Mouse (Mus musculus): ENCODE results near the gene Trpv4. TPM values are rescaled to one million over a fixed set of nuclear protein-coding genes. Genes with fewer than 3 reads are reported as not detected.

Gene Trpv4
- 0.32 and 0.81 TPM in 2 replicates for polyA plus RNA-seq (2014; fragmentation: Nextera tagmentation; extraction: Ambion mirVana)

DNA sequence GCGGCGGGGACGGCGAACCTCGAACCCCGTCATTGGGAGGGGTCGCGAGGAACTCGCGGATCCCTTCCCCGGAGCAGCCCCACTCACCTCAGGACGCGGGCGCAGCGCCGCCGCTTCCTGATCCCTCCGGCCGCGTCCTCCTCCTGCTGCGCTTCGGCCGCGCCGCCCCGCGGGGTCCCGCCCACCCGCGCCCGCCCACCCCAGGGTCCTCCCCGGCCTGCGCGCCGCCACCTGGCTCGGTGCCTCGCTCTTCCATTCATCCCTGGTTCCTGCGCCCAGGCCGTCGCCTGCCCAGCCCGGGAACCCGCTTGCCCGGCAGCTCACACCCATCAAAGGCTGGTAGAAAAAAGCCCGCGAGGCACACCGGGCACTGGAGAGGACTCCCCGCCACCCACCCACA is at the start of gene Trpv4:
TSS of gene Trpv4 (minus strand) at position 167 of the 400 bp plus-strand sequence.
- Histone ChIP-seq H3K4me3 (ENCODE audit: low read depth, low read length) (peak within 1 kb of the TSS; percentile 34), H3K27ac (ENCODE audit: low read depth, low read length) (no peak within 1 kb of the TSS), H3K27me3 (ENCODE audit: control insufficient read depth, insufficient read depth, low read length) (peaks cover 36% of the 10 kb centered on the region), H3K9me3 (ENCODE audit: control insufficient read depth, low read length) (no peaks in the 10 kb centered on the region), H3K9ac (ENCODE audit: low read length) (peak within 1 kb of the TSS; percentile 26), H3K36me3 (ENCODE audit: control insufficient read depth, insufficient read depth, low read length) (no peaks in the 10 kb centered on the region), H3K4me1 (ENCODE audit: control insufficient read depth, insufficient read depth, low read length) (0 out of 2 replicates have a peak, but pooled peaks cover 4% of the 10 kb centered on the region), H3K4me2 (ENCODE audit: low read depth) (peak within 1 kb of the TSS; percentile 61)
- ATAC-seq (ENCODE audit: insufficient read depth, low FRiP score, low TSS enrichment): no peak
- WGBS: 2% methylated on average over 40 of the region's 47 CpGs
- no peak for DNase-seq (ENCODE audit: low spot score)

DNA sequence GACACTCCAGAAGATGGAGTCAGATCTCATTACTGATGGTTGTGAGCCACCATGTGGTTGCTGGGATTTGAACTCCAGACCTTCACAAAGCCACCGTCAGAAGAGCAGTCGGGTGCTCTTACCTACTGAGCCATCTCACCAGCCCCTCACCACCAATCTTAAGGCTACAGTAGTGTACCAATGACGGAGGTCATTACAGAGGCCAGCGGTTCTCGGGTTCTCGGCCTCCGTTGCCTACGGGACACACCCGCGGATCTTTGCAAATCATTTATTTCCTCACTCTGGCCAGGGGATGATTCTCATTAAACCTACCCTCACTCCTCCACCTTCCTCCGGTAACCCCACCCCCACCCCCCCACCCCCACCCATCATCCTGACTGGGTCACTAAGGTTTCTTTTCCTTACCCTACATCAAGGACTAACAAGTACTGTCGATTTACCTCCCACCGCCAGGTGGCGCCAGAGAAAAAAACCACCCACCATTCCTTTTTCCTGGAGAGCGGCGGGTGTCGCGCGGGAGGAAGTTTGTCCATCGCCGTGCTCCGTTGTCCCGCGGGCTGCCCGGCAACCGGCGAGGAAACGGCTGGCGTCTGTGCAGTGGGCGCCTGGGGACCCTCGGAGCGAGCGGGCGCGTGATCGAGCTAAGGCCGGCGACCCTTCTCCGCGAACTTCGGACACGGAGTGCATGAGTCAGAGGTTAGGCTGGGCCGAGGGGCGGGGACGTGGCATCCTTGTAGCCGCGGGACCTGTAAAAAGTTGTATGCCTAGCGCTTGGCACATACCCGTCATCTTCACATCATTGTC is 49.2 kb upstream of the Trpv4 start, which contains the start of gene Tchp:
TSS of gene Tchp (plus strand) at position 496 of the 804 bp plus-strand sequence.
- Histone ChIP-seq H3K36me3 (ENCODE audit: control insufficient read depth, insufficient read depth, low read length) (peaks cover 2% of the 10 kb centered on the region; the same call in 1 of the 2 replicates), H3K4me1 (ENCODE audit: control insufficient read depth, insufficient read depth, low read length) (peaks cover 7% of the 10 kb centered on the region; the same call in 1 of the 2 replicates), H3K27ac (ENCODE audit: low read depth, low read length) (no peak within 1 kb of the TSS), H3K4me3 (ENCODE audit: low read depth, low read length) (peak within 1 kb of the TSS; percentile 82), H3K4me2 (ENCODE audit: low read depth) (peak within 1 kb of the TSS; percentile 80), H3K27me3 (ENCODE audit: control insufficient read depth, insufficient read depth, low read length) (no peaks in the 10 kb centered on the region), H3K9me3 (ENCODE audit: control insufficient read depth, low read length) (no peaks in the 10 kb centered on the region), H3K9ac (ENCODE audit: low read length) (peak within 1 kb of the TSS; percentile 76)
- ATAC-seq (ENCODE audit: insufficient read depth, low FRiP score, low TSS enrichment) (peak; percentile 80), DNase-seq (ENCODE audit: low spot score) (peak; percentile 96)
- 2% methylated on average over 49 of the region's 49 CpGs for WGBS

DNA sequence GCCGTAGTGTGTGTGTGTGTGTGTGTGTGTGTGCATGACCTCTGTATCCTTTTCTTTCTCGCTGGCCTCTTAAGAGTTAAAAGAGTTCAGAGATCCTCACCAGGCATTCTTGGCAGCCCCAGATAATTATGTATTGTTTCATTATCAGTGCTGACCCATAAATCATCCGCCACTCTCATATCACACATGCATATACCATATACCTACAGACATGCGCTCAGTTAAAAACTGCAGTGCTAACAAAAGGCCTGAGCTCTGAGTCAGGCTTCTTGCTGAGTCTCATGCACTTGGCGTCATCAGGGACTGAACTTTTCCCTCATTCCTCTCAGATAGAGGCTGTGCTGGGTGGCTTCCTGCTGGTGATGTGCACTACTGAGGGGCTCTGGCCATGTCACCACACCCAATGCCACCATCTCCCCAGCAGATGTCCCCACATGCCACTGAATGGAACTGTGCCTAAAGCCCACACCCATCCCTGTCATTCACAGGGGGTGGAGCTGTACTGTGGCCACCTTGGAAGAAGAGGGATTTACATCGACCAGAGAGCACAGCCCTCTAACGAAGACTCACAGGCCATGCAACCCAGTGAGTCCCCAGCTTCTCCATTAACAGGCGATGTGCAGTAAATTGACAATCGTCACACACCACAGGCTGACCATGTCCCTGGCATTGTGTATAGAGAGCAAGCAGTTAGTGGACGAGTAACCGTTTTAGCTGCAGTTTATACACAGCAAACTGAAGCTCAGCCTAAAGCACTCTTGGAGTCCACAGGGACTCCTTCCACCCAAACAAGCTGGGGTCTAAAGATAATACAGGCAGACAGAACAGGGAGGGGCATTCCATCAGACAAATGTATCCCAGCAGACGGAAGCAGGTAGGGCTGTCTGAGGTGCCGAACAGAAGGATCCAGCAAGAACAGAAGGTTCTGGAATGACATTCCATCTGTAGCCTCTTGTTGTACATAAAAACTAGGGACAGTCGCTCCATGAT is 44.5 kb upstream of the Trpv4 start:
- Histone ChIP-seq H3K4me1 (ENCODE audit: control insufficient read depth, insufficient read depth, low read length) (no peaks in the 10 kb centered on the region), H3K27me3 (ENCODE audit: control insufficient read depth, insufficient read depth, low read length) (no peaks in the 10 kb centered on the region), H3K9ac (ENCODE audit: low read length) (no peak overlapping the region), H3K27ac (ENCODE audit: low read depth, low read length) (no peak overlapping the region), H3K9me3 (ENCODE audit: control insufficient read depth, low read length) (no peaks in the 10 kb centered on the region), H3K36me3 (ENCODE audit: control insufficient read depth, insufficient read depth, low read length) (no peaks in the 10 kb centered on the region), H3K4me2 (ENCODE audit: low read depth) (no peak overlapping the region), H3K4me3 (ENCODE audit: low read depth, low read length) (no peak overlapping the region)
- ATAC-seq (ENCODE audit: insufficient read depth, low FRiP score, low TSS enrichment) (no peak), DNase-seq (ENCODE audit: low spot score) (peak; percentile 51)
- 62% methylated on average over 14 of the region's 14 CpGs for WGBS

DNA sequence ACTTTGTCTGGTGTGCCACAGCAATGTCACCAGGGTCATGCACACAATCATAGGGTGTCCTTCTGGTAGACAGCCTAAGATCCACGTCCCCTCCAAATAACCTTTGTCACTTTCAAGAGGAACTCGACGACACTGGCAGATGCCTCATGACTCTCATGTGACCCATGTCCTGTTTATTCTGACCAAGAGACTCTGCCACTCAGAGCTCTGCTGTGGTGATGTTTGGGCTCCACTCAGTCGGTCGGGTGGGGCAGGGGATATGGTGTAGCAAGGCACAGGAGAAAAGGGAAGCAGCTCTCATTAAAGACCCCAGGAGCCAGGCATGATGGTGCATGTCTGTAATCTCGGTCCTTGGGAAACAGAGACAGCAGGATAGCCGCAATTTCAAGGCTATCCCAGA is 40.8 kb upstream of the Trpv4 start:
- Histone ChIP-seq H3K36me3 (ENCODE audit: control insufficient read depth, insufficient read depth, low read length) (no peaks in the 10 kb centered on the region), H3K9me3 (ENCODE audit: control insufficient read depth, low read length) (no peaks in the 10 kb centered on the region), H3K4me3 (ENCODE audit: low read depth, low read length) (no peak overlapping the region), H3K9ac (ENCODE audit: low read length) (no peak overlapping the region), H3K27me3 (ENCODE audit: control insufficient read depth, insufficient read depth, low read length) (no peaks in the 10 kb centered on the region), H3K4me2 (ENCODE audit: low read depth) (no peak overlapping the region), H3K27ac (ENCODE audit: low read depth, low read length) (no peak overlapping the region), H3K4me1 (ENCODE audit: control insufficient read depth, insufficient read depth, low read length) (no peaks in the 10 kb centered on the region)
- DNase-seq (ENCODE audit: low spot score) (no peak), ATAC-seq (ENCODE audit: insufficient read depth, low FRiP score, low TSS enrichment) (no peak)
- WGBS: 68% methylated on average over 7 of the region's 7 CpGs

DNA sequence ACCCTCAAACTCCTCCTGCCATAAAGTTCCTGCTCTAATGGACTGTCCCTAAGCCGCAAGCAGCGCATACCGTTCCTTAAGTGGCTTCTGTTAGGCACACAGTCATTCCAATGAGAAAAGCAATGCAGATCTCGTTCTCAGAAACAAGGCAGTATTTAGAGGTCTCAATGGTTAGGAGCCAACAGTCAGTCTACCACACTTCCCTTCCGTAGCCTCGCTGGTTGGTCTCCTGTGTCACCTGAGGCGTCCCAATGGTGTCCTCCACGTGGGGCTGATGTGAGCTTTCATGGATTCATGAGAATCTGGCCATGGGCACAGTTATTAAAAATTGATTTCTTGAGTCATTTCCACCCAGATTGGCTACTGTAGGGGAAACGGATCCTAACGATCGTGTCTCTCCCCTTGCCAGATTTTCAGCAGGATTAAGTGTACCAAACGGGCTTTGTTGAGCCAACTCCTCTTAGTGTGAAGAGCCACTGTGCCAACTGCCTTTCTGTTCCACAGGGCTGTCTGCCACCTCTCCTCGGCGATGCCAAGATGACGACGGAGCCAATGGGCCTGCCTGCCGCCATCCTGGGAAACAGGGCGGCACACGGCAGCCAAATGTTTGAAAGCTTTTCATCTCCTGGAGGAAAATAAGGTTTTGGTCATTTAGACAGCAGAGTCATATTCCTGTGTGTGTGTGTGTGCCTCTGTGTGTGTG is 40.0 kb upstream of the Trpv4 start:
- WGBS: 91% methylated on average over 19 of the region's 19 CpGs
- Histone ChIP-seq H3K27ac (ENCODE audit: low read depth, low read length) (no peak overlapping the region), H3K36me3 (ENCODE audit: control insufficient read depth, insufficient read depth, low read length) (no peaks in the 10 kb centered on the region), H3K9ac (ENCODE audit: low read length) (no peak overlapping the region), H3K4me3 (ENCODE audit: low read depth, low read length) (no peak overlapping the region), H3K9me3 (ENCODE audit: control insufficient read depth, low read length) (no peaks in the 10 kb centered on the region), H3K27me3 (ENCODE audit: control insufficient read depth, insufficient read depth, low read length) (no peaks in the 10 kb centered on the region), H3K4me1 (ENCODE audit: control insufficient read depth, insufficient read depth, low read length) (no peaks in the 10 kb centered on the region), H3K4me2 (ENCODE audit: low read depth) (no peak overlapping the region)
- no peak for DNase-seq (ENCODE audit: low spot score)
- ATAC-seq (ENCODE audit: insufficient read depth, low FRiP score, low TSS enrichment): no peak

DNA sequence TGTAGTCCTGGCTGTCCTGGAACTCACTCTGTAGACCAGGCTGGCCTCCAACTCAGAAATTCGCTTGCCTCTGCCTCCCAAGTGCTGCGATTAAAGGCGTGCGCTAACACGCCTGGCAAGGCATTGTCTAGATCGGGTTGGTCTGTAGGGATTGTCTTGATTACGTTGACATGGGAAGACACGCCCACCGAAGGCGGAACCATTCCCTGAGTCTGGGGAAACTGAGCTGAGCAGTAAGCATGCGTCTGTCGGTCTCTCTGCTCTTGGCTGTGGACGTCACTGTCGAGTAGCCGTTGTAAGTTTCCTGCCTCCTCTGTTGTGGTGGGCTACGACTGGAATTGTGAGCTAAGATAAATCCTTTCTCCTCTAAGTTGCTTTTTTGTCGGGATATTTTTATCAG is 38.7 kb upstream of the Trpv4 start:
- no peak overlapping the region for H3K4me3 ChIP-seq (ENCODE audit: low read depth, low read length)
- no peak overlapping the region for H3K9ac ChIP-seq (ENCODE audit: low read length)
- H3K36me3 ChIP-seq (ENCODE audit: control insufficient read depth, insufficient read depth, low read length): no peaks in the 10 kb centered on the region
- no peaks in the 10 kb centered on the region for H3K9me3 ChIP-seq (ENCODE audit: control insufficient read depth, low read length)
- ATAC-seq (ENCODE audit: insufficient read depth, low FRiP score, low TSS enrichment): no peak
- H3K27me3 ChIP-seq (ENCODE audit: control insufficient read depth, insufficient read depth, low read length): no peaks in the 10 kb centered on the region
- no peak overlapping the region for H3K27ac ChIP-seq (ENCODE audit: low read depth, low read length)
- no peak for DNase-seq (ENCODE audit: low spot score)
- H3K4me1 ChIP-seq (ENCODE audit: control insufficient read depth, insufficient read depth, low read length): no peaks in the 10 kb centered on the region
- 84% methylated on average over 17 of the region's 17 CpGs for WGBS
- no peak overlapping the region for H3K4me2 ChIP-seq (ENCODE audit: low read depth)

DNA sequence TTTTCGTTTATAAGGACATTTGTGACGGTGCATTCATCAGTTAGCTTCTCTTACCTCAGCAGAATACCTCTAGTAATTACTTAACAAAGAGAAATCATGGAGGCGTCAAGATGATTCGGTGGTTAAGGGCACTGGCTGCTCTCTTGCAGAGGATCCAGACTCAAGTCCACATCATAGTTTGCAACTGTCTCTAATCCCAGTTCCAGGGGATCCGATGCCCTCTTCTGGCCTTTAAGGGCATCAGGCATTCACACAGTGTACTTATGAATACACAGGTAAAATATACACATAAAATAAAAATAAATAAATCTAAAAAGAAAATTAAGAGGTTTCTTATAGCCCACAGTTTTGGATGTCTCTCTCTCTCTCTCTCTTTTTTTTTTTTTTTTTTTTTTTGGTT is 37.6 kb upstream of the Trpv4 start:
- Histone ChIP-seq H3K4me1 (ENCODE audit: control insufficient read depth, insufficient read depth, low read length) (0 out of 2 replicates have a peak, but pooled peaks cover 3% of the 10 kb centered on the region), H3K27me3 (ENCODE audit: control insufficient read depth, insufficient read depth, low read length) (no peaks in the 10 kb centered on the region), H3K9ac (ENCODE audit: low read length) (no peak overlapping the region), H3K4me2 (ENCODE audit: low read depth) (no peak overlapping the region), H3K4me3 (ENCODE audit: low read depth, low read length) (no peak overlapping the region), H3K36me3 (ENCODE audit: control insufficient read depth, insufficient read depth, low read length) (no peaks in the 10 kb centered on the region), H3K9me3 (ENCODE audit: control insufficient read depth, low read length) (no peaks in the 10 kb centered on the region), H3K27ac (ENCODE audit: low read depth, low read length) (no peak overlapping the region)
- no peak for DNase-seq (ENCODE audit: low spot score)
- no peak for ATAC-seq (ENCODE audit: insufficient read depth, low FRiP score, low TSS enrichment)
- 80% methylated on average over 5 of the region's 5 CpGs for WGBS

Data from neural tube, embryonic 11.5 days (tissue).